Mouse (Mus musculus): ENCODE data around the gene Dcun1d2.
"Not testable (repeated sequence)": the region's sequence is repeated elsewhere in the genome, so short reads cannot be mapped to it uniquely, and the experiment has no call there.

Gene Dcun1d2

DNA sequence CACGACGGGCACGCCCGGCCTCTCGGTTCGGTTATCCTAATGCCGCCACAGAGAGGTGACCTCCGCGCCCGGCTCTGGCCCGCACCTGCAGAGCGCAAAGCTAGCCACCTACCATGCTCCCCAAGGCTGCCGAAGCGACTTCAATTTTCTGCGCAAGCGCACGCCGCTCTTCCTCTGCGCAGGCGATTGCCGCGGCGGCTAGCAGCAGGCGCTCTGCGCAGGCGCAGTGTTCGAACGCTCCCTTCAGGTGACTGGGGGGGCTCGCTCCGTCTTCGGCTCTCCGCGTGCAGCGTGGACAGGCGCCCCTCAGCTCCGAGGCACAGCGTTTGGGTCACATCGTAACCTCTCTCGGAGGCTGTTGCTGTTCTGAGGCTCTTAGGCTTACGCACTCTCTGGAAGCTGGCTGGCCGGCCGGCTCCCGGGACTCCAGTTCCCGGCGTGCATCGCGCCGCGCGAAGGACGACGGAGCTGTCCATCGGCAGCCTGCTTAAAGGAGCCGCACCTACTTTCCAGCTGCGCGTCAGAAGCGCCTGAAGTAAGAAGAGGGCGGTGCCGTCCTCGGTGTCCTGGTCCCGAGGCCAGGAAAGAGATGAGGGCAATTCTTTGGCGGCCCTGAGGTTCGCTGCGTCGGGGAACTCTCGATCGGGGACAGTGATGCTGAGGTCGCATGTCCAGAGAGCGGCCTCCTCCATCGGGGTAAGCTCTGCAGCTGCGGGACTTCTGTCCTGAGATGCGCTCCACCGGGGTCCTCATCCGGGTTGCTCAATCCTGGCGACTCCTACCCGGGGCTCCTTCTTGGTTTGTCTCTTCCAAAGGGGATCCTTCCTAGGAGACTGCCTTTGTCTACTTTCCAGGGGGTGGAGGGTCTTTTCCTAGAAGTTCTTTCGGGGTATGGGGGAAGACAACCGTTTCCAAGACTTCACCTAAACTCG lies at the start of gene Dcun1d2, which contains the start of gene Tmco3:
TSS of gene Dcun1d2 (minus strand) at position 440 of the 932 bp plus-strand sequence.
TSS of gene Tmco3 (plus strand) at position 499 of the 932 bp plus-strand sequence.
- peak; percentile 95 for DNase-seq

DNA sequence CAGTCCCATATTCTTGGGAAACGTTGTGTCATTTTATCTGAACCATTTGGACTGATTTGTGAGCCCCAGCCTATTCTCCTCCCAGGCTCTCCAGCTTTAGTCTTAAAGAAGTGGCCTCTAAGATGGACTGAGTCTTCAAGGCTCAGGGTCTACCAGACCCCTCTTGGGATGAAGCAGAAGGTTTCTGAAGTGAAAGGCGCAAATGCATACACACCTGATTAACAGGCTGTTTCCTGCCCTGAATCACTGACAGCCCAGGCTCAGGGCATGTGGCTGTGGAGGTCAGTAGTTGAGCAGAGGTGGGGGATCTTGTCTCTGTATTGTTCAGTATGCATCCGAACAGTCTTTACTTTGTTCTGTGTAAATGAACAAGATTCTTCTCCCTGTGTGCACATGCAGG lies 49.7 kb upstream of the Dcun1d2 start:
- peak; percentile 21 for DNase-seq

DNA sequence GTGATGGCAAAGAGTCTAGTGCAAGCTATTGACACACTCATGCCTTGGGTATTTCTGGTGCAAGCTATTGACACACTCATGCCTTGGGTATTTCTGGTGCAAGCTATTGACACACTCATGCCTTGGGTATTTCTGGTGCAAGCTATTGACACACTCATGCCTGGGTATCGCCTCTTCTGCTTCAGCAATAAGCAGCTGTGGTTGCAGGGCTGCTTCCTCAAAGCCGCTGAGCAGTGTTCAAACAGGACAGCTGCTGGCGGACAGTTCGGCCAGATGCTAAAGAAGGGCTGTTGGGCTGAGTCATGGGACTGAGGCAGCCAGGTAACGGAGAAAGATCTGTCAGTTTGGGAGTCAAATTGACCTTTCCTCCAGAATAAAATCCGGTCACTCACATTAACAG lies 49.3 kb upstream of the Dcun1d2 start:
- DNase-seq = not testable (repeated sequence)

DNA sequence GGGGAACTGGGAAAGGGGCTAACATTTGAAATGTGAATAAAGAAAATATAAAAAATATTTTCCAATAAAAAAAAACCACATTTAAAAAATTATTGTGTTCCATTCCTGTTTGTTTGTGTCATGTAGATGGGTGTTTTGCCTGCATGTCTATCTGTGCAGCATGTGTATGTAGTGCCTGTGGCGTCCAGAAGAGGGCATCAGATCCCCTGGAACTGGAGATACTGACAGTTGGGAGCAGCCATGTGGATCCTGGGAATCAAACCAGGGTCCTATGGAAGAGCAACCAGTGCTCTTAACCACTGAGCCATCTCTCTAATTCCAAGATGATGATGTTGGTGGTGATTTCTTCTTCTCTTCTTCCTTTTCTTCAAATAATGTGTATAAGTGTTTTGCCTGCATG lies 46.7 kb upstream of the Dcun1d2 start:
- DNase-seq = no peak

DNA sequence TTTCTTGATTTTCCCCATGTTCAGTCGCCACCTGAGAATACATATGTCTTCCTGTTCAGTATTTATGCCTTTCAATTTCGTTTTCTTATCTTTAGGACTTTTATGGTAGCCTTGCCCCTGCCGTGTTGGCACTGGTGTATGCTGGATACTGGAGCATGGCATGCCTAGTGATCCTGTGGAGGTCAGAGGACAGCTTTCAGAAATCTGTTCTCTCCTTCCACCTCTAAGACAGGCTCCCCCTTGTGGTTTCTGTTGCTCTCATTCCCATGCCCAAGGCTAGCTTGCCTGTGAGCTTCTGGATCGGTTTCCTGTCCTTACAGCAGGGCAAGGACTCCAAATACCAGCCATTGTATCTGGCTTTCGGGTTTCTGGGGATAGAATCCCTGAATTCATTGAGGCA lies 38.7 kb upstream of the Dcun1d2 start:
- DNase-seq = no peak

DNA sequence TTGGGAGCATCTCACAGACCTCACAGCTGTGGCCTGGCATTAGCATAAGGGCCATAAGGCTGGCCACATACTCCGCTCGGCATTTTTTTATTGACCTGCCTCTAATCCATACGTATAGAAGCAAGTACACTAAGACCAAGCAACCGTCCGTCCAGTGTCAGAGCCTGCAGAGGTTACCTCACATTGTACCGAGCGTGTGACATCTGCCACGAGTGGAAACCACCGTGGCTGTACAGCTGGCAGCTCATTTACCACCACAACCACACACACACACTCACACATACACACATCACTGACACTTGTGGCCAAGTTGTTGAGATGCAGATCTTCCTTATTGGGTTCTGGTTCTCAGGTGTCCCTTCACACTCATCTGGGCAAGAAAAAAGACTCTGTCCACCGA lies 28.7 kb upstream of the Dcun1d2 start:
- DNase-seq = no peak

GRCm38 (mm10) chr8:13314922-13315321 lies 27.0 kb upstream of the Dcun1d2 start:
- no peak for DNase-seq

DNA sequence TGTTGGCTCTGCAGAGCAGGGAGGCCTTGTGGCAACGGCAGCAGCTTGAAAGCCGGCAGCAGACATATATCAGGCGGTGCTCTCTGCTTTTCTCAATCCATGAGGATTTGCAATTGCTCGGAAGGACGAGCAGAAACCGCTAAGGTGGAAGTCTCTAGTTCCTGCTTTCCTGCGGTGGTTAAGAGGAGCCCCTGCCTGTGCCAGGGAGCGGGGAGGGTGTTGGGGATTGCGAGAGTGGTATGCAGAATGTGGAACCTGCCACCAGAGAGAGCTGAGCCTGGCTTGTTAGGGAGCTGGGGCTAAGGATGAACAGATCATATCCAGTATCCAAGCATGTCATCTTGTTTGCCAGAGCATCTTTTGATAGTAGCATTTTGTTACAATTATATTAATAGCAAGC lies 19.0 kb upstream of the Dcun1d2 start:
- DNase-seq = no peak

GRCm38 (mm10) chr8:13306309-13306909 lies 18.5 kb upstream of the Dcun1d2 start:
- no peak for DNase-seq

GRCm38 (mm10) chr8:13305884-13306283 lies 18.0 kb upstream of the Dcun1d2 start:
- DNase-seq = no peak

- DNase-seq = no peak
Measured at GRCm38 (mm10) chr8:13305459-13305858, 17.5 kb upstream of the Dcun1d2 start.

- DNase-seq = no peak
Measured at GRCm38 (mm10) chr8:13301036-13301435, 13.1 kb upstream of the Dcun1d2 start.

- no peak for DNase-seq
Measured at GRCm38 (mm10) chr8:13299571-13299970, 11.6 kb upstream of the Dcun1d2 start.

DNA sequence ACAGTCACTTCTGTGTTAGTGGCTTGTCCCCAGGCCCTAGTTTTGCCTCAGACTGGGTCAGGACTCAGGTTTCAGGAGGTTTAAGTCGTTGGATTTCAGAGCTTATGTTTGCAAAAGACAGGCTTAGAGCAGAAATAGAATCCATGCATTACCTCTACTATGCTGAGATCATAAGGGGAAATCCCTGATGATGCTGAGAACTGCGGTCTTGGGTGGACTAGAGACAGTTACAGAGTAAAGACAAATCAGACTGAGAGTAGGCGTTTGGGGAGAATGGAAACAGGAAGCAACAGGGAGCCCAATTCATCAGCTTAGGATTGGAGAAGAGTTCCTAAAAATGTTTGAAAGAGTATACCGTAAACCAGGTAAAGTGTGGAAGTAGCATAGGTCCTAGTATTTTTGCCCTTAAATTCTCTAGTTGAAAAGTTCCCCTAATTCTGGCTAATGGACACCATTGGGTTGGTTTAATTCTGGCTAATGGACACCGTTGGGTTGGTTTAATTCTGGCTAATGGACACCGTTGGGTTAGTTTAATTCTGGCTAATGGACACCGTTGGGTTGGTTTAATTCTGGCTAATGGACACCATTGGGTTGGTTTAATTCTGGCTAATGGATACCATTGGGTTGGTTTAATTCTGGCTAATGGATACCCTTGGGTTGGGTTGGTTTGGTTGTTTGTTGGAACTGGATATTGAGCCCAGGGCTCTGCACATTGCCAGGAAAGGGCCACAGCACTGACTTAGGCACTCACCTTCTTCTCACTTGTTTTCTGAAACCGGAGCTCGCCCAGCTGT lies 5.9 kb upstream of the Dcun1d2 start:
- no peak for DNase-seq

GRCm38 (mm10) chr8:13292364-13292763 lies 4.4 kb upstream of the Dcun1d2 start:
- peak; percentile 82 for DNase-seq

DNA sequence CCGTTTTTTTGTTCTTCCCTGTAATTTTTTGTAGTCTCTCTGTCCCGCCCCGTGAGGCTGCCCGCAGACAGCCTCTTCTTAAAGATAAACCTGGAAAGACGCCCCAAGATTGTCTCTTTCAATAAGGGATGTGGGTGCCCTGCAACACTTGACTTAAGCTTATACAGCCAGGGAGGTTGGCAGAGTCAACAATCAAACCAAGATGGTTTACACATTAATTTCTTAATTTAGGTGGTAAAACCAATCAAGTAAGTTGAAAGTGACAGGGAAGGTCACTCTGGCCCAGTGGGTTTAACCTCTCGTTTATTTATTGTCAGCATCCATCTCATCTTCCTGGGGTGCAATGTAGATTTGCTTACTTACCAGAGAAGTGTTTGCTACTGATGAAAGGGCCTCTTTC lies 715 bp upstream of the Dcun1d2 start:
- peak; percentile 59 for DNase-seq

- DNase-seq = peak; percentile 91
Measured at GRCm38 (mm10) chr8:13287304-13287691, 633 bp downstream of the Dcun1d2 start.

DNA sequence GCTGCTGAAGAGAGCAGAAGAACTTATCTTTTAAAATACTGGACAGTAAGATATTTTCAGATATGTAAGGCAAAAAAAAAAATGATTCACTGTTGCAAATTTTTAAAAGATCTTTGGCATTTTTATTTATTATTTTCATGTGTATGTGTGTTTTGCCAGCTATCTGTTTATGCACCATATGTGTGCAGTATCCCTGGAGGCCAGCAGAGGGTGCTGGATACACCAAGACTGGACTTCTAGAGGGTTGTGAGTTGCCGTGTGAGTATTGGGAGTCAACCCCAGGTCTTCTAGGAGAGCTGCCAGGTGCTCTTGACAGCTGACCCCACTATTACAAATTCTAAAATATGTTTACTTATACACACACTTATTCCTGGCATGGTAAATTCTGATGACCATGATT lies 4.7 kb downstream of the Dcun1d2 start:
- DNase-seq = peak; percentile 14

DNA sequence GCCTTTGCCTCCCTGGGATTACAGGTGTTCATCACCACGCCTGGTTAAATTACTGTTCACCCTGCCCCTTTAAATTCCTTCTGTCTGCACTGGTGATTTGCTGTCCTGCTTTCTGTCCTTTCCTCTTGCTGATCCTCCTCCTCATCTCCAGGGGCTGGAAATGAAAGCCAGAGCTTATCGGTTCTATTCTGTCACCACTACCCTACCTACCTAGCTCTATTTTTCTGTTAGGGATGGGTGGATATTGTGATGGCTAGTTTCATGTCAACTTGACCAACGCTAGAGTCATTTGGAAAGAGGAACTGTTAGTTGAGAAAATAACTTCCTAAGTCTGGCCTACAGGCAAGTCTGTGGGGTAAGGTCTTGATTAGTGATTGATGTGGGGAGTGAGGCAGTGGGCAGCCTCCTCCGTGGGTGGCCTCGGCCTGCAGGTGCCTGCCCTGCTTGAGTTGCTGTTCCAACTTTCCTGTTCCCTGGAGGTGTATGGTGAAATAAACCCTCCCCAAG lies 10.9 kb downstream of the Dcun1d2 start:
- no peak for DNase-seq

- no peak for DNase-seq
Measured at GRCm38 (mm10) chr8:13272834-13273233, 15.1 kb downstream of the Dcun1d2 start.

DNA sequence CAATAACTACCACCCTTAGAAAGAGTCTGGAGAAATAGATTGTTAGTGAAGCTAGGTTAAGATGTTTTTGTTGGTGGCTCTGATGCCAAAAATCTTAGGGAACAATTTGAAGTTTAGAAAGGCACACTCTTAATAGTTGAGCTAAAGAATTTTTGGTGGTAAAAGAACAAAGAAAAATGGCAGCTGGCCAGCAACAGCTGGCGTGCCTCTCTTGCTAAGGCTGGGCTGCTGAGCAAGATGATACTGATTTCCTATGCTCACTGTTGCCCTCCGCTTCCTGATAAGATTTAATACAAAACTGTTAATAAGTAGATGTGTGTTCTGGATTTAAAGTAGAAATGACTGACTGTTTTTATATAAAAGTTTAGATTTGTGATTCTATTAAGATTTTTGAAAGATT lies 20.4 kb downstream of the Dcun1d2 start:
- DNase-seq = no peak

DNA sequence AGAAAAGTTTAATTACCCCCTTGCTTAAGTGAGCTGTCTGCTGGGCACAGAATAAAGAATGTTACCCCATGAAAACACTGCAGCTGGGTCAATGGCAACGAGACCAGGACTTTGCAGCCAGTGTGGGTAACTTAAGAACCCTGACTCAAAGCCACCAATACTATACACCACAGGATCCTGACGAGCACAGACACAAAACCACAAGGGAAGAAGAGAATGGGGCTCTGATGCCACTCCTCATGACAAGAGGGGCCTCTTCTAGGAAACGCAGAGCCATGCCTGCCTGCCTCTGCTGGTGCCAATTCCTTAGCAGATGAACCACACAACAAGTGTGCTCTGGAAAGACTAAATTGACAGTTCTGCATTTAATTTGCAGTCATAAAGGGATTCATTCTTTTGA lies 24.6 kb downstream of the Dcun1d2 start:
- no peak for DNase-seq

GRCm38 (mm10) chr8:13254019-13254418 lies 33.9 kb downstream of the Dcun1d2 start, which contains the start of gene Adprhl1:
Gene Adprhl1 (minus strand): TSS chr8:13254162.
- DNase-seq = peak; percentile 72
